Mouse (Mus musculus) heart, postnatal 4 days (tissue): ENCODE measurements around the gene Capza2. TPM values are rescaled to one million over a fixed set of nuclear protein-coding genes. Genes with fewer than 3 reads are reported as not detected.

Experiments used
- DNase-seq: peaks from one replicate; pipeline ENCODE4 v3.0.0; 2021
- total RNA-seq, 2 experiments: library from RNA; stranded (reverse); gene quantifications; 2 replicates each; pipeline ENCODE4 v1.2.3; 2021

The Capza2 gene
- 100 to 1,000 TPM; 159 to 165 TPM for total RNA-seq

GRCm38 (mm10) chr6:17635615-17636284 lies at the start of gene Capza2:
TSS of gene Capza2 (plus strand) at chr6:17636234.
- DNase-seq: no peak

- peak; percentile 88 for DNase-seq
Measured at GRCm38 (mm10) chr6:17589049-17589952, 46.7 kb upstream of the Capza2 start.

- DNase-seq: no peak
Measured at GRCm38 (mm10) chr6:17589953-17590627, 45.9 kb upstream of the Capza2 start.

GRCm38 (mm10) chr6:17593971-17594370 lies 42.1 kb upstream of the Capza2 start:
- DNase-seq: no peak

GRCm38 (mm10) chr6:17595712-17596462 lies 40.1 kb upstream of the Capza2 start:
- peak; percentile 37 for DNase-seq

GRCm38 (mm10) chr6:17599373-17599772 lies 36.7 kb upstream of the Capza2 start:
- no peak for DNase-seq

GRCm38 (mm10) chr6:17601526-17601925 lies 34.5 kb upstream of the Capza2 start:
- DNase-seq: no peak

- DNase-seq: no peak
Measured at GRCm38 (mm10) chr6:17606915-17607314, 29.1 kb upstream of the Capza2 start.

- no peak for DNase-seq
Measured at GRCm38 (mm10) chr6:17611352-17612010, 24.6 kb upstream of the Capza2 start.

- DNase-seq: no peak
Measured at GRCm38 (mm10) chr6:17612652-17613051, 23.4 kb upstream of the Capza2 start.

GRCm38 (mm10) chr6:17620823-17621222 lies 15.2 kb upstream of the Capza2 start:
- DNase-seq: no peak

- no peak for DNase-seq
Measured at GRCm38 (mm10) chr6:17621436-17621835, 14.6 kb upstream of the Capza2 start.

GRCm38 (mm10) chr6:17628701-17629455 lies 7.2 kb upstream of the Capza2 start:
- peak; percentile 8 for DNase-seq

- DNase-seq: no peak
Measured at GRCm38 (mm10) chr6:17629756-17630155, 6.3 kb upstream of the Capza2 start.

- no peak for DNase-seq
Measured at GRCm38 (mm10) chr6:17631611-17632010, 4.4 kb upstream of the Capza2 start.

GRCm38 (mm10) chr6:17633819-17634218 lies 2.2 kb upstream of the Capza2 start:
- DNase-seq: no peak

GRCm38 (mm10) chr6:17634992-17635391 lies 1.0 kb upstream of the Capza2 start:
- no peak for DNase-seq

- peak; percentile 97 for DNase-seq
Measured at GRCm38 (mm10) chr6:17636764-17637170, 733 bp downstream of the Capza2 start.

- DNase-seq: peak; percentile 33
Measured at GRCm38 (mm10) chr6:17637205-17638203, 1.5 kb downstream of the Capza2 start.

GRCm38 (mm10) chr6:17640031-17640430 lies 4.0 kb downstream of the Capza2 start:
- DNase-seq: no peak
